Mouse (Mus musculus) myocyte (in vitro differentiated cells): ENCODE measurements at regions not wholly inside any gene's neighbourhood (a gene's known extent, or its start where the extent isn't known, plus 50 kb on each side); places are given as distances from the start of the nearest gene placed in this dataset.

Source experiments
- H3K27me3 ChIP-seq: one replicate; pipeline ENCODE4 v1.6.1; 2011; ENCODE audit not compliant: control insufficient read depth, insufficient read depth, insufficient read length
- H3K36me3 ChIP-seq: one replicate; pipeline ENCODE4 v1.6.1; 2011; ENCODE audit not compliant: control insufficient read depth, insufficient read depth
- H3K4me2 ChIP-seq: one replicate; pipeline ENCODE4 v1.6.1; 2011; ENCODE audit warnings: low read depth, control low read depth
- H3K4me3 ChIP-seq: one replicate; pipeline ENCODE4 v1.5.1; 2011; ENCODE audit warnings: mild to moderate bottlenecking, control low read depth, moderate library complexity
- H3K79me2 ChIP-seq: one replicate; pipeline ENCODE4 v1.6.1; 2011; ENCODE audit not compliant: control insufficient read depth, insufficient read depth
- H3ac ChIP-seq: one replicate; pipeline ENCODE4 v1.6.1; 2011; ENCODE audit not compliant: control insufficient read depth, insufficient read length
- CEBPB ChIP-seq: IDR thresholded peaks from 2 replicates; pipeline ENCODE4 v1.6.1; 2011; ENCODE audit warnings: mild to moderate bottlenecking, moderate library complexity; ENCODE audit not compliant: poor library complexity, insufficient read depth, severe bottlenecking
- E2F4 ChIP-seq: IDR thresholded peaks from one replicate; pipeline ENCODE4 v1.6.1; 2011; ENCODE audit warnings: mild to moderate bottlenecking, control low read depth, moderate library complexity; ENCODE audit not compliant: insufficient read depth
- MAX ChIP-seq: IDR thresholded peaks from one replicate; pipeline ENCODE4 v1.6.1; 2011; ENCODE audit warnings: low read depth, mild to moderate bottlenecking, control low read depth
- MYOD1 ChIP-seq, 3 experiments: IDR thresholded peaks; one replicate each; pipeline ENCODE4 v1.6.1; 2011; ENCODE audit warnings: control low read depth in 2 of 3, low read depth in 2 of 3, mild to moderate bottlenecking in 2 of 3, moderate library complexity in 1 of 3; ENCODE audit not compliant: insufficient read length in 2 of 3, control insufficient read depth in 1 of 3
- MYOG ChIP-seq, 3 experiments: IDR thresholded peaks; one replicate each; pipeline ENCODE4 v1.6.1; 2011; ENCODE audit warnings: control low read depth in 2 of 3, low read depth in 2 of 3, mild to moderate bottlenecking in 2 of 3; ENCODE audit not compliant: insufficient read length in 2 of 3, control insufficient read depth in 1 of 3, insufficient read depth in 1 of 3
- POLR2A ChIP-seq: IDR thresholded peaks from one replicate; pipeline ENCODE4 v1.6.1; 2011; ENCODE audit warnings: low read depth, mild to moderate bottlenecking, control low read depth, moderate library complexity; ENCODE audit not compliant: insufficient read length
- POLR2AphosphoS2 ChIP-seq: IDR thresholded peaks from one replicate; pipeline ENCODE4 v1.6.1; 2011; ENCODE audit warnings: low read depth, control low read depth; ENCODE audit not compliant: insufficient read length
- REST ChIP-seq: IDR thresholded peaks from one replicate; pipeline ENCODE4 v1.6.1; 2011; ENCODE audit warnings: mild to moderate bottlenecking, control low read depth, moderate library complexity; ENCODE audit not compliant: insufficient read depth, insufficient read length
- SRF ChIP-seq: IDR thresholded peaks from one replicate; pipeline ENCODE4 v1.6.1; 2011; ENCODE audit warnings: low read depth; ENCODE audit not compliant: control insufficient read depth, insufficient read length
- TCF12 ChIP-seq: IDR thresholded peaks from one replicate; pipeline ENCODE4 v1.6.1; 2011; ENCODE audit warnings: mild to moderate bottlenecking, control low read depth; ENCODE audit not compliant: poor library complexity, insufficient read depth, severe bottlenecking
- TCF3 ChIP-seq: IDR thresholded peaks from one replicate; pipeline ENCODE4 v1.6.1; 2011; ENCODE audit warnings: low read depth, control low read depth; ENCODE audit not compliant: insufficient read length
- USF1 ChIP-seq: IDR thresholded peaks from one replicate; pipeline ENCODE4 v1.6.1; 2011; ENCODE audit warnings: low read depth, mild to moderate bottlenecking, control low read depth, moderate library complexity

DNA sequence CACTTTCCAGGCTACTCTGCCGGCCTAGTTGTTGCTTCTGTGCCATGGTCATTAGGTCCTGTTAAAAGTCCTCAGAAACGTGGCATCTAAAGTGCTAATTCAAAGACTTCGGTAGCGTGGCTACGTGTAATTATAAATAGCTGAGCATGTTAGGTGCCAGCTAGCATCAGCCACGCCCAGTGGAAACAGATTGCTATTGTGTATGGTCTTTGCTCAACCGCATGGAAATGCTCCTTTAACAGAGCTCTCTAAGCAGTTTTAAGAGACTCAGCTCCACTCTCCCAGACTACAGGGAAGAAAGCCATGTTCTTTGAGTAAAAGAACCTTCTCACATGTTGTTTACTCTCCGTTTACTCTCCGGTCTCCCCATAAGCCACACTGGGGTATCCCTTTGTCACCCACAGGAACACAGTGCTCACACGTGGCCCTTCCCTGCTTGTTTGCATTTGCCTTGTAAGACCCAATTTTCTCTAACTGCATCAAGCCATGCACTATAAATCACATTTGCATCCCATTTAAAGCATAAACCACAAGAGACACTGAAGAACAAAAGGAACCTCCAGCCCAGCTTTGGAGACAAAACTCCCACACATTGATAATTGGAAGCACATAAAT lies 311.7 kb downstream of the Fgf10 start:
- Histone ChIP-seq H3K4me2 (no peak overlapping the region), H3ac (no peak overlapping the region), H3K27me3 (no peaks in the 10 kb centered on the region), H3K4me3 (no peak overlapping the region), H3K79me2 (no peaks in the 10 kb centered on the region), H3K36me3 (no peaks in the 10 kb centered on the region)
- no peak for TF ChIP-seq POLR2A
- no peak for TF ChIP-seq USF1
- no peak for TF ChIP-seq POLR2AphosphoS2

DNA sequence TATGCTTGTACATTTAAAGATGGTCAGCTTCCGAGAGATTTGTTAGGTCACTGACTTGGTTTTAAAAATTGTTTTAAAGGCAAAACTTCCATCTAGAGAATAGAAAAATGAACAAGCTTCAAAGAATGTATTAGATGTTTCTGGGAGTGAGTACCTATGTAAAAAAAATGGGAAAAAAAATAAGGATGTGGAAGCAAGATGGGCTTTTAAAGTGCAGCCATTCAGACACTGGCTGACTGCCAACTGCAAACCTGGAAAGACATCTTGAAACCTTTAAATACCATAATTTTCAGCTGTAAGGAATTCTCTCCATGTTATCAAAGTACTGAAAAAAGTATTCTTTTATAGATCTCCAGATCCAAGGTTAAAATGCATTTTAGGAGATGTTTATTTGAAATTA lies 315.7 kb downstream of the Fgf10 start:
- no peak overlapping the region for H3K4me3 ChIP-seq
- H3ac ChIP-seq, result no peak overlapping the region
- TF ChIP-seq USF1 (no peak), SRF (no peak), MAX (no peak), TCF3 (no peak), POLR2A (no peak), CEBPB (no peak), MYOD1 (IDR thresholded peaks at IDR 0.05; ENCODE audit: control insufficient read depth in 1 of 3, insufficient read length in 2 of 3, low read depth in 2 of 3) (no peak), MYOG (IDR thresholded peaks at IDR 0.05; ENCODE audit: control insufficient read depth in 1 of 3, insufficient read depth in 1 of 3, insufficient read length in 2 of 3, low read depth in 2 of 3) (no peak), REST (no peak), E2F4 (no peak), POLR2AphosphoS2 (no peak), TCF12 (no peak)
- H3K4me2 ChIP-seq, result no peak overlapping the region
- H3K79me2 ChIP-seq, result no peaks in the 10 kb centered on the region
- no peaks in the 10 kb centered on the region for H3K27me3 ChIP-seq
- no peaks in the 10 kb centered on the region for H3K36me3 ChIP-seq

DNA sequence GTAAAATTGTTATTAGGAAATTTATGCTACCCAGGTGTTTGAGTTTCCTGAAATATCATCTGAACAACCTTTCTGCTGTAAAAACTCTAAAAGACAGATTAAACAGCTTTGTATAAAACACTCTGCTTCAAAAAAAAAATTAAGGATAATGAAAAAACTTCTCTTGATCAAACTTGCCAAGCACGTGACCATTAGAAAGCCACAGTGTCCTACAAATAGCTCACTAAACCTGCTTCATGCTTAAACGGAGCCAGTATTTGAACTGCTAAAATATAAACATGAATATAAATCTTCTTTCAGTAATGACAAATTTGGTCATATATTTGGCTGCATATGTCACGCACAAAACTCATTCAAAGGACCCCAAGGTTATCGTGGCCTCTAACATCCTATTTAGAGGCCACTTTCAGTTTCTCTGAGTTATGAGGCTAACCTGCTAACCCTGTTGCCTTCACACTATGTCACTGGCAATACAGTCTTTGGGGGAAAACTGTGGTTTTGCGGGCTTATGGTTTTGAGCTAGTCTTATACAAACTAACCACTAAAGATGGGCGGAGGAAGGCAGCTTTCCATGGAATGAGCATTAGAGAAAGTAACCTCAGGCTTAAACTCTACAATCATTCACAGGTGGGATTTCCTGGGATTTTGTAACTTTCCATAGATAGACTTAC lies 355.8 kb downstream of the Fgf10 start:
- Histone ChIP-seq H3K4me2 (peak overlapping the region; percentile 18), H3K36me3 (no peaks in the 10 kb centered on the region), H3K79me2 (no peaks in the 10 kb centered on the region), H3K27me3 (no peaks in the 10 kb centered on the region), H3K4me3 (no peak overlapping the region), H3ac (no peak overlapping the region)
- TF ChIP-seq TCF12, result no peak
- no peak for TF ChIP-seq MYOD1 (IDR thresholded peaks at IDR 0.05; ENCODE audit: control insufficient read depth in 1 of 3, insufficient read length in 2 of 3, low read depth in 2 of 3)
- TF ChIP-seq REST, result no peak
- no peak for TF ChIP-seq POLR2A
- TF ChIP-seq SRF, result no peak
- TF ChIP-seq MYOG (IDR thresholded peaks at IDR 0.05; ENCODE audit: control insufficient read depth in 1 of 3, insufficient read depth in 1 of 3, insufficient read length in 2 of 3, low read depth in 2 of 3), result no peak
- no peak for TF ChIP-seq E2F4
- no peak for TF ChIP-seq USF1
- no peak for TF ChIP-seq TCF3
- TF ChIP-seq MAX, result no peak

GRCm38 (mm10) chr13:119039616-119040015 lies 370.0 kb downstream of the Fgf10 start:
- H3ac ChIP-seq, result no peak overlapping the region
- no peaks in the 10 kb centered on the region for H3K27me3 ChIP-seq
- no peak overlapping the region for H3K4me3 ChIP-seq
- H3K4me2 ChIP-seq, result no peak overlapping the region
- no peaks in the 10 kb centered on the region for H3K36me3 ChIP-seq
- H3K79me2 ChIP-seq, result no peaks in the 10 kb centered on the region
- no peak for TF ChIP-seq E2F4

DNA sequence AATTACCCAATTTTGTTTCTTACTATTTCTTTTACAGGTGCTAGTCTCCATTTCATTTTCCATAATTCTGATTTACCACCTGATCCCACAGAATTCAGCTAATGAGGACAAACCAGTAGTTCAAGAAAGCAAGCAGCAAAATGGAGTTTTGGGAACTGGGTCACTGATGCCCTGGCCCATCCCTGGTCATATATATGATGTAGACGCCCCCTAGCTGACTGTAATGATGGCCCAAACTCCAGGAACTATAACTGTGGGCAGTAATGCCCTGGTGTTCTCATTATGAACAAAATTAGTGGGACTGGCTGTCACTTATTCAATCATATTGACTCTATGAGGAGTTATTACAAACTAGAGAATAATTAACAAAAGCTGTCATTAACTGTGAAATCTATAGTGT lies 375.5 kb downstream of the Fgf10 start:
- no peak overlapping the region for H3K4me3 ChIP-seq
- no peaks in the 10 kb centered on the region for H3K36me3 ChIP-seq
- no peaks in the 10 kb centered on the region for H3K79me2 ChIP-seq
- no peak overlapping the region for H3K4me2 ChIP-seq
- TF ChIP-seq POLR2A (no peak), USF1 (no peak), TCF3 (no peak), E2F4 (no peak), SRF (no peak), MYOD1 (IDR thresholded peaks at IDR 0.05; ENCODE audit: control insufficient read depth in 1 of 3, insufficient read length in 2 of 3, low read depth in 2 of 3) (no peak), REST (no peak), MYOG (IDR thresholded peaks at IDR 0.05; ENCODE audit: control insufficient read depth in 1 of 3, insufficient read depth in 1 of 3, insufficient read length in 2 of 3, low read depth in 2 of 3) (no peak), POLR2AphosphoS2 (no peak)
- H3K27me3 ChIP-seq, result no peaks in the 10 kb centered on the region
- no peak overlapping the region for H3ac ChIP-seq
